Mouse (Mus musculus): ENCODE data around the gene Gm26661. TPM values are rescaled to one million over a fixed set of nuclear protein-coding genes. Genes with fewer than 3 reads are reported as not detected.

Gm26661 gene
- total and polyA plus RNA-seq, 2 experiments from 2014 or later: not detected

- ATAC-seq (no peak), DNase-seq (no peak)
- Histone ChIP-seq H3K4me2 (ENCODE audit: low read depth) (no peak overlapping the region), H3K4me1 (ENCODE audit: insufficient read depth) (0 out of 2 replicates have a peak, but pooled peaks cover 3% of the 10 kb centered on the region), H3K4me3 (ENCODE audit: low read depth, low read length) (no peak overlapping the region), H3K9me3 (ENCODE audit: low read length) (no peaks in the 10 kb centered on the region), H3K9ac (no peak overlapping the region), H3K27me3 (ENCODE audit: insufficient read depth, low read length) (no peaks in the 10 kb centered on the region), H3K27ac (ENCODE audit: low read depth, low read length) (no peak overlapping the region), H3K36me3 (ENCODE audit: insufficient read depth) (no peaks in the 10 kb centered on the region)
- TF ChIP-seq CTCF (IDR thresholded peaks at IDR 0.05; ENCODE audit: low read depth): no peak
- WGBS: 81% methylated on average over 7 of the region's 7 CpGs
Measured at GRCm38 (mm10) chr14:7789266-7790030, 1.9 kb upstream of the Gm26661 start.

- H3K4me1 ChIP-seq (ENCODE audit: insufficient read depth): 0 out of 2 replicates have a peak, but pooled peaks cover 3% of the 10 kb centered on the region
- TF ChIP-seq CTCF (IDR thresholded peaks at IDR 0.05; ENCODE audit: low read depth): 0 out of 2 replicates have a peak, but pooled peaks have one; percentile 31
- DNase-seq (no peak), ATAC-seq (no peak)
- no peaks in the 10 kb centered on the region for H3K27me3 ChIP-seq (ENCODE audit: insufficient read depth, low read length)
- H3K36me3 ChIP-seq (ENCODE audit: insufficient read depth): no peaks in the 10 kb centered on the region
- 13% methylated on average over 19 of the region's 19 CpGs for WGBS
- H3K4me2 ChIP-seq (ENCODE audit: low read depth): peak overlapping the region; percentile 81
- peak overlapping the region; percentile 40 for H3K4me3 ChIP-seq (ENCODE audit: low read depth, low read length)
- peak overlapping the region; percentile 51 for H3K9ac ChIP-seq
- H3K27ac ChIP-seq (ENCODE audit: low read depth, low read length): no peak overlapping the region
- no peaks in the 10 kb centered on the region for H3K9me3 ChIP-seq (ENCODE audit: low read length)
Measured at GRCm38 (mm10) chr14:7791061-7791531, 291 bp upstream of the Gm26661 start.

GRCm38 (mm10) chr14:7795961-7796360 is 4.6 kb downstream of the Gm26661 start:
- WGBS: 92% methylated on average over 4 of the region's 4 CpGs
- ATAC-seq (no peak), DNase-seq (no peak)
- Histone ChIP-seq H3K9ac (no peak overlapping the region), H3K4me3 (ENCODE audit: low read depth, low read length) (no peak overlapping the region), H3K9me3 (ENCODE audit: low read length) (no peaks in the 10 kb centered on the region), H3K36me3 (ENCODE audit: insufficient read depth) (no peaks in the 10 kb centered on the region), H3K4me2 (ENCODE audit: low read depth) (no peak overlapping the region), H3K27me3 (ENCODE audit: insufficient read depth, low read length) (no peaks in the 10 kb centered on the region), H3K4me1 (ENCODE audit: insufficient read depth) (0 out of 2 replicates have a peak, but pooled peaks cover 3% of the 10 kb centered on the region), H3K27ac (ENCODE audit: low read depth, low read length) (no peak overlapping the region)
- TF ChIP-seq CTCF (IDR thresholded peaks at IDR 0.05; ENCODE audit: low read depth): no peak

- TF ChIP-seq CTCF (IDR thresholded peaks at IDR 0.05; ENCODE audit: low read depth): no peak
- H3K27me3 ChIP-seq (ENCODE audit: insufficient read depth, low read length): no peaks in the 10 kb centered on the region
- H3K9me3 ChIP-seq (ENCODE audit: low read length): no peaks in the 10 kb centered on the region
- no peak overlapping the region for H3K9ac ChIP-seq
- H3K4me2 ChIP-seq (ENCODE audit: low read depth): no peak overlapping the region
- no peak for DNase-seq
- no peak overlapping the region for H3K27ac ChIP-seq (ENCODE audit: low read depth, low read length)
- H3K4me1 ChIP-seq (ENCODE audit: insufficient read depth): no peaks in the 10 kb centered on the region
- no peaks in the 10 kb centered on the region for H3K36me3 ChIP-seq (ENCODE audit: insufficient read depth)
- no peak for ATAC-seq
- no peak overlapping the region for H3K4me3 ChIP-seq (ENCODE audit: low read depth, low read length)
Measured at GRCm38 (mm10) chr14:7800611-7801010, 9.2 kb downstream of the Gm26661 start.

DNA sequence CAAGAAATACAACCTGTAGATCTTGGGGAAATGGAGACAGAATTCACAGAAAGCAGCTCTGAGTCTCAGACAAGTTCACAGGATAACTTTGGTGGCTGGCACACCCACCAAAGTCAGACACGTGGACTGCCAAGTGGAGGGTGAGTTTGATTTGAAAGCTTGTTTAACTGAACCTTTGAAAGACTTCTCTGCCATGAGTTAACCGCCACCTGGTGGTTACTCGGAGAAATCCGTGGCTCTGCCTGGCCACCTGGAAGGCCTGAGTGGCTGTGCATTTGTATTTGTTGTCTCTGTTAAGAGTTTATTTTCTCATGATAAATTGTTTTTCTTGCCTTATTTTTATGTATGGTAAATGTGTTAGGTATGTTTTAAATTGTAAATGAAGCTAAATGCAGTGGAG is 10.4 kb downstream of the Gm26661 start:
- 5% methylated on average over 4 of the region's 4 CpGs for WGBS
- TF ChIP-seq CTCF (IDR thresholded peaks at IDR 0.05; ENCODE audit: low read depth): peak; percentile 63
- H3K4me1 ChIP-seq (ENCODE audit: insufficient read depth): no peaks in the 10 kb centered on the region
- DNase-seq: peak; percentile 49
- H3K9me3 ChIP-seq (ENCODE audit: low read length): no peaks in the 10 kb centered on the region
- H3K9ac ChIP-seq: no peak overlapping the region
- ATAC-seq: peak; percentile 50; the same call in 1 of the 2 replicates
- no peaks in the 10 kb centered on the region for H3K27me3 ChIP-seq (ENCODE audit: insufficient read depth, low read length)
- no peak overlapping the region for H3K4me2 ChIP-seq (ENCODE audit: low read depth)
- no peak overlapping the region for H3K27ac ChIP-seq (ENCODE audit: low read depth, low read length)
- H3K36me3 ChIP-seq (ENCODE audit: insufficient read depth): no peaks in the 10 kb centered on the region
- H3K4me3 ChIP-seq (ENCODE audit: low read depth, low read length): no peak overlapping the region

GRCm38 (mm10) chr14:7803874-7804557 is 12.6 kb downstream of the Gm26661 start:
- no peak overlapping the region for H3K9ac ChIP-seq
- H3K27ac ChIP-seq (ENCODE audit: low read depth, low read length): no peak overlapping the region
- ATAC-seq (peak; percentile 34; the same call in 1 of the 2 replicates), DNase-seq (peak; percentile 20)
- TF ChIP-seq CTCF (IDR thresholded peaks at IDR 0.05; ENCODE audit: low read depth): no peak
- no peak overlapping the region for H3K4me3 ChIP-seq (ENCODE audit: low read depth, low read length)
- WGBS: 69% methylated on average over 4 of the region's 4 CpGs
- H3K9me3 ChIP-seq (ENCODE audit: low read length): no peaks in the 10 kb centered on the region
- H3K27me3 ChIP-seq (ENCODE audit: insufficient read depth, low read length): no peaks in the 10 kb centered on the region
- no peaks in the 10 kb centered on the region for H3K4me1 ChIP-seq (ENCODE audit: insufficient read depth)
- H3K4me2 ChIP-seq (ENCODE audit: low read depth): no peak overlapping the region
- no peaks in the 10 kb centered on the region for H3K36me3 ChIP-seq (ENCODE audit: insufficient read depth)

DNA sequence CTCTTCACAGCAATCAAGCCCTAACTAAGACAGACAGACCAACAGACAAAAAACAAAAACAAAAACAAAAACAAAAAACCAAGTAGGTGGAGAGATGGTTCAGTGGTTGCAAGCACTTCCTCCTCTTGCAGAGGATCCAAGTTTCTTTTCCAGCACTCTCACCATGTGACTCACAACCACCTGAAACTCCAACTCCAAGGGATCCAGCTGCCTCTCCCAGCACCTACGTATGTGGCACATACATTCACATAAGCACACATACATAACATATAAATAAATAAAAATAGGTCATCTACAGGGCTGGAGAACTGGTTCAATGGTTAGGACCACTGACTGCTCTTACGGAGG is 13.1 kb downstream of the Gm26661 start:
- H3K27ac ChIP-seq (ENCODE audit: low read depth, low read length): no peak overlapping the region
- ATAC-seq (no peak), DNase-seq (no peak)
- WGBS: 87% methylated on average over 2 of the region's 2 CpGs
- no peak overlapping the region for H3K9ac ChIP-seq
- no peaks in the 10 kb centered on the region for H3K27me3 ChIP-seq (ENCODE audit: insufficient read depth, low read length)
- no peaks in the 10 kb centered on the region for H3K36me3 ChIP-seq (ENCODE audit: insufficient read depth)
- no peaks in the 10 kb centered on the region for H3K4me1 ChIP-seq (ENCODE audit: insufficient read depth)
- TF ChIP-seq CTCF (IDR thresholded peaks at IDR 0.05; ENCODE audit: low read depth): no peak
- no peak overlapping the region for H3K4me2 ChIP-seq (ENCODE audit: low read depth)
- no peak overlapping the region for H3K4me3 ChIP-seq (ENCODE audit: low read depth, low read length)
- no peaks in the 10 kb centered on the region for H3K9me3 ChIP-seq (ENCODE audit: low read length)
